Mouse (Mus musculus) MEL (cell line): Measurements from ENCODE around the gene Faf1. TPM values are rescaled to one million over a fixed set of nuclear protein-coding genes. Genes with fewer than 3 reads are reported as not detected.

Experiments used
- DNase-seq: peaks from one replicate; pipeline ENCODE4 v3.0.0; 2011; ENCODE audit warnings: low read depth, low spot score
- H3K27ac ChIP-seq: 2 replicates; pipeline ENCODE4 v1.5.1; 2012; ENCODE audit warnings: low read depth, mild to moderate bottlenecking, control low read depth, low read length, moderate library complexity; ENCODE audit not compliant: control insufficient read depth
- H3K27me3 ChIP-seq, 2 experiments: fragments of 150-350 bp in 1 of 2; sonication (generic) in 1 of 2; 2 replicates each; pipeline ENCODE4 v1.6.1; 2012; ENCODE audit warnings: low read length in 2 of 2, mild to moderate bottlenecking in 2 of 2, improper control_type of control experiment in 1 of 2, moderate library complexity in 1 of 2; ENCODE audit not compliant: insufficient read depth in 2 of 2, control insufficient read depth in 1 of 2
- H3K36me3 ChIP-seq, 2 experiments: 2 replicates each; pipeline ENCODE4 v1.6.1; 2012 to 2014; ENCODE audit warnings: low read length in 2 of 2, improper control_type of control experiment in 1 of 2, inconsistent platforms in 1 of 2, mild to moderate bottlenecking in 1 of 2; ENCODE audit not compliant: insufficient read depth in 2 of 2, control insufficient read depth in 1 of 2
- H3K4me1 ChIP-seq, 2 experiments: fragments of 150-350 bp in 1 of 2; sonication (generic) in 1 of 2; 2 replicates each; pipeline ENCODE4 v1.6.1; 2012; ENCODE audit warnings: low read length in 2 of 2, improper control_type of control experiment in 1 of 2, mild to moderate bottlenecking in 1 of 2; ENCODE audit not compliant: insufficient read depth in 2 of 2, control insufficient read depth in 1 of 2
- H3K4me3 ChIP-seq, 2 experiments: fragments of 150-350 bp in 1 of 2; sonication (generic) in 1 of 2; 2 replicates each; pipeline ENCODE4 v1.5.1; 2012; ENCODE audit warnings: low read depth in 2 of 2, low read length in 2 of 2, mild to moderate bottlenecking in 2 of 2, moderate library complexity in 2 of 2, control low read depth in 1 of 2, improper control_type of control experiment in 1 of 2; ENCODE audit not compliant: control insufficient read depth in 1 of 2, insufficient read depth in 1 of 2
- H3K79me2 ChIP-seq: 2 replicates; pipeline ENCODE4 v1.6.1; 2012; ENCODE audit warnings: mild to moderate bottlenecking, low read length, moderate library complexity; ENCODE audit not compliant: control insufficient read depth, poor library complexity, insufficient read depth
- H3K9ac ChIP-seq: 2 replicates; pipeline ENCODE4 v1.6.1; 2012; ENCODE audit warnings: low read depth, mild to moderate bottlenecking, control low read depth, low read length, moderate library complexity; ENCODE audit not compliant: control insufficient read depth, poor library complexity, severe bottlenecking
- H3K9me3 ChIP-seq: fragments of 150-350 bp; sonication (generic); replicated peaks from 2 replicates; pipeline ENCODE4 v1.6.1; 2012; ENCODE audit warnings: mild to moderate bottlenecking, low read length, improper control_type of control experiment, moderate library complexity; ENCODE audit not compliant: insufficient read depth
- CTCF ChIP-seq, 3 experiments: IDR thresholded peaks in 2 of 3; conservative IDR thresholded peaks in 1 of 3; 2 replicates each; pipeline ENCODE4 v1.5.1; 2011 to 2012; ENCODE audit warnings: low read length in 3 of 3, low read depth in 2 of 3, mild to moderate bottlenecking in 2 of 3, improper control_type of control experiment in 1 of 3, inconsistent platforms in 1 of 3, mixed read lengths in 1 of 3, moderate library complexity in 1 of 3; ENCODE audit not compliant: control insufficient read depth in 1 of 3, insufficient read depth in 1 of 3, poor library complexity in 1 of 3, severe bottlenecking in 1 of 3
- E2F4 ChIP-seq: IDR thresholded peaks from 2 replicates; pipeline ENCODE4 v1.6.1; 2011; ENCODE audit warnings: low read depth, low read length, improper control_type of control experiment, borderline replicate concordance
- EP300 ChIP-seq, 2 experiments: IDR thresholded peaks; 2 replicates each; pipeline ENCODE4 v1.6.1; 2011; ENCODE audit warnings: improper control_type of control experiment in 2 of 2, low read length in 2 of 2, low read depth in 1 of 2, mild to moderate bottlenecking in 1 of 2
- ETS1 ChIP-seq: IDR thresholded peaks from 2 replicates; pipeline ENCODE4 v1.6.1; 2012; ENCODE audit warnings: low read depth, mild to moderate bottlenecking, inconsistent platforms, low read length, improper control_type of control experiment, moderate library complexity
- GABPA ChIP-seq: IDR thresholded peaks from 2 replicates; pipeline ENCODE4 v1.6.1; 2012; ENCODE audit warnings: low read depth, mild to moderate bottlenecking, inconsistent platforms, low read length, improper control_type of control experiment, moderate library complexity
- JUND ChIP-seq: IDR thresholded peaks from 2 replicates; pipeline ENCODE4 v1.6.1; 2011; ENCODE audit warnings: low read depth, mild to moderate bottlenecking, improper control_type of control experiment, low read length
- MEF2A ChIP-seq: IDR thresholded peaks from 2 replicates; pipeline ENCODE4 v1.6.1; 2014; ENCODE audit warnings: low read depth, mild to moderate bottlenecking, inconsistent platforms, low read length, improper control_type of control experiment; ENCODE audit not compliant: poor library complexity, insufficient replicate concordance, severe bottlenecking; ENCODE audit errors: extremely low read depth
- MYB ChIP-seq: IDR thresholded peaks from 2 replicates; pipeline ENCODE4 v1.6.1; 2011; ENCODE audit warnings: mild to moderate bottlenecking, low read depth, low read length, improper control_type of control experiment
- POLR2A ChIP-seq, 2 experiments: IDR thresholded peaks; 2 replicates each; pipeline ENCODE4 v1.6.1; 2011 to 2012; ENCODE audit warnings: low read length in 2 of 2, mild to moderate bottlenecking in 2 of 2, control low read depth in 1 of 2, improper control_type of control experiment in 1 of 2, low read depth in 1 of 2, moderate library complexity in 1 of 2; ENCODE audit not compliant: control insufficient read depth in 1 of 2, insufficient read depth in 1 of 2, poor library complexity in 1 of 2
- POLR2AphosphoS5 ChIP-seq: IDR thresholded peaks from 2 replicates; pipeline ENCODE4 v1.6.1; 2012; ENCODE audit warnings: low read depth, borderline replicate concordance, mild to moderate bottlenecking, inconsistent platforms, low read length, moderate library complexity, mixed read lengths
- RAD21 ChIP-seq: IDR thresholded peaks from 2 replicates; pipeline ENCODE4 v1.6.1; 2011; ENCODE audit warnings: mild to moderate bottlenecking, low read depth, low read length, improper control_type of control experiment
- SMC3 ChIP-seq: IDR thresholded peaks from 2 replicates; pipeline ENCODE4 v1.6.1; 2011; ENCODE audit warnings: low read depth, low read length, improper control_type of control experiment
- TCF12 ChIP-seq: IDR thresholded peaks from 2 replicates; pipeline ENCODE4 v1.6.1; 2014; ENCODE audit warnings: low read depth, mild to moderate bottlenecking, inconsistent platforms, low read length, improper control_type of control experiment, moderate library complexity
- UBTF ChIP-seq: IDR thresholded peaks from 2 replicates; pipeline ENCODE4 v1.6.1; 2012; ENCODE audit warnings: low read depth, mild to moderate bottlenecking, inconsistent platforms, low read length, improper control_type of control experiment, moderate library complexity, borderline replicate concordance; ENCODE audit not compliant: insufficient read depth
- USF2 ChIP-seq, 2 experiments: IDR thresholded peaks; 2 replicates each; pipeline ENCODE4 v1.6.1; 2011 to 2012; ENCODE audit warnings: improper control_type of control experiment in 2 of 2, low read length in 2 of 2, borderline replicate concordance in 1 of 2, inconsistent platforms in 1 of 2, low read depth in 1 of 2, mild to moderate bottlenecking in 1 of 2; ENCODE audit not compliant: insufficient read depth in 1 of 2
- ZC3H11A ChIP-seq: IDR thresholded peaks from 2 replicates; pipeline ENCODE4 v1.6.1; 2012; ENCODE audit warnings: low read depth, mild to moderate bottlenecking, inconsistent platforms, low read length, improper control_type of control experiment
- ZNF384 ChIP-seq: IDR thresholded peaks from 2 replicates; pipeline ENCODE4 v1.6.1; 2012; ENCODE audit warnings: low read depth, mild to moderate bottlenecking, inconsistent platforms, low read length, improper control_type of control experiment
- polyA plus RNA-seq, 2 experiments: library from polyadenylated mRNA; stranded (reverse) in 1 of 2; unstranded in 1 of 2; fragments of >175 nt in 1 of 2; fragments of >200 nt in 1 of 2; gene quantifications; 2 replicates each; pipeline versions ENCODE4 v1.2.1 to v1.2.4; 2012; ENCODE audit warnings: low replicate concordance in 2 of 2, low read depth in 1 of 2; ENCODE audit not compliant: insufficient read length in 2 of 2, insufficient read depth in 1 of 2, missing spikeins in 1 of 2
- total RNA-seq: library from RNA; depleted of rRNA; stranded (reverse); fragments of 300-350 nt; gene quantifications from 2 replicates; pipeline ENCODE4 v1.2.3, GENCODE M21; 2012

Faf1 gene
- total and polyA plus RNA-seq, 3 experiments = 36.5 to 37.6 TPM; not detected in 1

- Histone ChIP-seq H3K9ac (no peak overlapping the region), H3K27ac (no peak overlapping the region), H3K36me3 (no peaks in the 10 kb centered on the region), H3K27me3 (no peaks in the 10 kb centered on the region; a peak in 1 of 4 replicates), H3K79me2 (no peaks in the 10 kb centered on the region), H3K4me3 (no peak overlapping the region), H3K9me3 (no peaks in the 10 kb centered on the region), H3K4me1 (no peaks in the 10 kb centered on the region)
- TF ChIP-seq MEF2A (no peak), JUND (no peak), EP300 (IDR thresholded peaks at IDR 0.05; ENCODE audit: low read depth in 1 of 2, low read length in 2 of 2) (no peak), USF2 (IDR thresholded peaks at IDR 0.05; ENCODE audit: borderline replicate concordance in 1 of 2, insufficient read depth in 1 of 2, low read depth in 1 of 2, low read length in 2 of 2) (no peak), E2F4 (no peak), TCF12 (no peak)
- DNase-seq = no peak
Measured at GRCm38 (mm10) chr4:109631029-109631428, 45.4 kb upstream of the Faf1 start.

GRCm38 (mm10) chr4:109634971-109635370, 41.4 kb upstream of the Faf1 start:
- H3K79me2 ChIP-seq = no peaks in the 10 kb centered on the region
- H3K36me3 ChIP-seq = no peaks in the 10 kb centered on the region
- TF ChIP-seq CTCF (IDR thresholded peaks at IDR 0.05 in 2 of 3, conservative IDR thresholded peaks at IDR 0.05 in 1 of 3; ENCODE audit: control insufficient read depth in 1 of 3, insufficient read depth in 1 of 3, low read depth in 2 of 3, low read length in 3 of 3, poor library complexity in 1 of 3, severe bottlenecking in 1 of 3) (peak; percentile 49 to 57 (median 56)), UBTF (no peak), RAD21 (peak; percentile 44), SMC3 (peak; percentile 51), POLR2AphosphoS5 (no peak), USF2 (IDR thresholded peaks at IDR 0.05; ENCODE audit: borderline replicate concordance in 1 of 2, insufficient read depth in 1 of 2, low read depth in 1 of 2, low read length in 2 of 2) (no peak), ZNF384 (peak; percentile 70), ZC3H11A (0 out of 2 replicates have a peak, but pooled peaks have one; percentile 34)
- peak; percentile 64 for DNase-seq
- H3K9ac ChIP-seq = no peak overlapping the region
- H3K4me1 ChIP-seq = peaks cover 0 to 3% of the 10 kb centered on the region in 2 experiments; a peak in 1 of 4 replicates
- no peaks in the 10 kb centered on the region for H3K27me3 ChIP-seq
- H3K4me3 ChIP-seq = no peak overlapping the region
- H3K9me3 ChIP-seq = no peaks in the 10 kb centered on the region
- no peak overlapping the region for H3K27ac ChIP-seq

GRCm38 (mm10) chr4:109639356-109639755, 37.0 kb upstream of the Faf1 start:
- Histone ChIP-seq H3K27me3 (no peaks in the 10 kb centered on the region), H3K79me2 (no peaks in the 10 kb centered on the region), H3K9ac (no peak overlapping the region), H3K36me3 (no peaks in the 10 kb centered on the region), H3K4me3 (no peak overlapping the region), H3K27ac (no peak overlapping the region), H3K4me1 (peaks cover 0 to 3% of the 10 kb centered on the region in 2 experiments; a peak in 1 of 4 replicates), H3K9me3 (no peaks in the 10 kb centered on the region)
- TF ChIP-seq MYB (no peak), SMC3 (no peak), GABPA (no peak), POLR2AphosphoS5 (no peak), POLR2A (IDR thresholded peaks at IDR 0.05; ENCODE audit: control insufficient read depth in 1 of 2, insufficient read depth in 1 of 2, low read depth in 1 of 2, low read length in 2 of 2, poor library complexity in 1 of 2) (no peak), UBTF (no peak), CTCF (IDR thresholded peaks at IDR 0.05 in 2 of 3, conservative IDR thresholded peaks at IDR 0.05 in 1 of 3; ENCODE audit: control insufficient read depth in 1 of 3, insufficient read depth in 1 of 3, low read depth in 2 of 3, low read length in 3 of 3, poor library complexity in 1 of 3, severe bottlenecking in 1 of 3) (no peak), ETS1 (no peak)
- peak; percentile 56 for DNase-seq
